Comparison of ENCODE assay signal across 9 mouse cellular contexts in the genomic region with DNA sequence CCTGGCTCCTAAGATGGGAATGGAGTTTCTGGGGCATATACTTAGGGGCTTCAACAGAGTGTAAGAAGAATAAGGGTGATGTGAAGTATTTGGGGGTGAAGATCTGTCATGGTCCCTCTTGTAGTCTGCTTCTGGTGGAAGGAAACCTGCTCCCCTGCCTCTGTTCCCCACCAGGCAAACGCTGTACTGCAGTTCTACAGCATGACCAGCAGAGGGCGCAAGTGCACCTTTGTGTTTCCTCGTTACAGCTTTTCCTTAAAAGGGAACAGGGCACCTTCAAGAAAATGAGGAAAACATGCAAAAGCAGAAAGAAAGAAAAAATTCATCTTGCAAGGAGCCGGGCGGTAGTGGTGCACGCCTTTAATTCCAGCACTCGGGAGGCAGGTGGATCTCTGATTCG. TPM values are rescaled to one million over a fixed set of nuclear protein-coding genes. Genes with fewer than 3 reads are reported as not detected.
DNase-seq lines count a peak whose midpoint lies in the region; ATAC-seq lines count a peak whose summit lies in the region.
"Had no signal": no experiment of that assay in that cellular context is flagged by ENCODE, and none has a peak within 500 bp of the region (broad histone marks: within the 10 kb centered on the region; RNA-seq: fewer than 3 reads in every experiment).

No protein-coding gene starts in this region.

- H3K4me1 ChIP-seq in forebrain, embryonic 11.5 days (replicated peaks; ENCODE audit: control insufficient read depth, insufficient read depth, low read length), result no peaks in the 10 kb centered on the region
- H3K4me1 ChIP-seq in forebrain, embryonic 12.5 days, result peaks cover 9% of the 10 kb centered on the region; the same call in 1 of the 2 replicates
- H3K4me1 ChIP-seq: liver, embryonic 15.5 days had no signal

- H3K9me3 ChIP-seq in forebrain, embryonic 11.5 days (ENCODE audit: control insufficient read depth, low read length), result no peaks in the 10 kb centered on the region
- H3K9me3 ChIP-seq in forebrain, embryonic 12.5 days, result no peaks in the 10 kb centered on the region
- H3K9me3 ChIP-seq: liver, embryonic 15.5 days had no signal

- no peak overlapping the region for H3K9ac ChIP-seq in forebrain, embryonic 11.5 days (ENCODE audit: low read length)
- H3K9ac ChIP-seq in forebrain, embryonic 12.5 days, result no peak overlapping the region
- H3K9ac ChIP-seq: liver, embryonic 15.5 days had no signal

- no peaks in the 10 kb centered on the region for H3K36me3 ChIP-seq in forebrain, embryonic 11.5 days (ENCODE audit: control insufficient read depth, insufficient read depth, low read length)
- no peaks in the 10 kb centered on the region for H3K36me3 ChIP-seq in forebrain, embryonic 12.5 days (replicated peaks)
- H3K36me3 ChIP-seq: liver, embryonic 15.5 days had no signal

- H3K27ac ChIP-seq in forebrain, embryonic 11.5 days (ENCODE audit: low read depth, low read length), result no peak overlapping the region
- no peak overlapping the region for H3K27ac ChIP-seq in forebrain, embryonic 12.5 days
- H3K27ac ChIP-seq: liver, embryonic 15.5 days had no signal

- DNase-seq in forebrain, embryonic 11.5 days (ENCODE audit: low spot score), result peak; percentile 88
- DNase-seq in CD8-positive naive resting alpha-beta T cell, adult 2 months (ENCODE audit: low read depth in 2 of 2, low spot score in 2 of 2), result peak; percentile 26 to 40
- DNase-seq in brain, embryonic 18.5 days (ENCODE audit: low read depth, low spot score), result peak; percentile 40
- peak; percentile 25 for DNase-seq in fibroblast of lung, adult 2 months (ENCODE audit: low read depth)
- DNase-seq in layer of hippocampus, adult 8-10 months (ENCODE audit: low spot score in 2 of 2), result peak; percentile 29 to 35
- peak; percentile 29 for DNase-seq in spleen, adult 12 weeks (ENCODE audit: low spot score)

- 20% methylated on average over 8 of the region's 8 CpGs for whole genome bisulfite sequencing in forebrain, embryonic 11.5 days
- 21% methylated on average over 8 of the region's 8 CpGs for WGBS in forebrain, embryonic 12.5 days

- H3K4me3 ChIP-seq in forebrain, embryonic 11.5 days (ENCODE audit: low read depth, low read length), result no peak overlapping the region
- no peak overlapping the region for H3K4me3 ChIP-seq in forebrain, embryonic 12.5 days (replicated peaks)
- H3K4me3 ChIP-seq: liver, embryonic 15.5 days had no signal

- H3K27me3 ChIP-seq in forebrain, embryonic 11.5 days (ENCODE audit: control insufficient read depth, insufficient read depth, low read length), result no peaks in the 10 kb centered on the region
- no peaks in the 10 kb centered on the region; the same call in 1 of the 2 replicates for H3K27me3 ChIP-seq in forebrain, embryonic 12.5 days
- H3K27me3 ChIP-seq: liver, embryonic 15.5 days had no signal

- H3K4me2 ChIP-seq in forebrain, embryonic 11.5 days (ENCODE audit: low read depth, low read length, severe bottlenecking), result no peak overlapping the region
- H3K4me2 ChIP-seq in forebrain, embryonic 12.5 days, result no peak overlapping the region
- H3K4me2 ChIP-seq: liver, embryonic 15.5 days had no signal

- no peak for ATAC-seq in forebrain, embryonic 11.5 days (replicated peaks; ENCODE audit: low FRiP score)
- ATAC-seq in forebrain, embryonic 12.5 days (ENCODE audit: low FRiP score), result no peak
- peak; percentile 75 for ATAC-seq in megakaryocyte progenitor cell, adult 5-6 weeks (replicated peaks; ENCODE audit: poor library complexity)

RNA-seq across cellular contexts. Expression of a gene that starts 25.5 kb away (rescaled TPM):
- polyA plus RNA-seq in forebrain, embryonic 11.5 days (2014; fragmentation: Nextera tagmentation; extraction: Ambion mirVana), result 4.2 TPM in 2 replicates
- polyA plus RNA-seq in forebrain, embryonic 12.5 days (2016; fragmentation: Nextera tagmentation; extraction: Ambion mirVana), result 4.1 and 4.6 TPM in 2 replicates
- 1 to 10 TPM; 1.2 to 2.0 (median 1.6) TPM for total RNA-seq in layer of hippocampus, adult 8-10 months (2022)
- total RNA-seq in megakaryocyte progenitor cell, adult 5-6 weeks (2015), result 0.05 and 0.12 TPM in 2 replicates
- total RNA-seq in megakaryocyte progenitor cell, adult 5-6 weeks (2017), result 0.21 and 0.57 TPM in 2 replicates

RNA-seq across cellular contexts. Expression of a gene that starts 36.0 kb away (rescaled TPM):
- 53.1 and 58.9 TPM in 2 replicates for polyA plus RNA-seq in forebrain, embryonic 11.5 days (2014; fragmentation: Nextera tagmentation; extraction: Ambion mirVana)
- polyA plus RNA-seq in forebrain, embryonic 12.5 days (2016; fragmentation: Nextera tagmentation; extraction: Ambion mirVana), result 43.3 and 47.5 TPM in 2 replicates
- total RNA-seq in layer of hippocampus, adult 8-10 months (2022), result 10 to 100 TPM; 17.5 to 22.6 (median 20.5) TPM
- total RNA-seq in megakaryocyte progenitor cell, adult 5-6 weeks (2015), result 6.7 and 9.4 TPM in 2 replicates
- total RNA-seq in megakaryocyte progenitor cell, adult 5-6 weeks (2017), result 7.6 and 8.6 TPM in 2 replicates

RNA-seq across cellular contexts. Expression of a gene that starts 56.1 kb away (rescaled TPM):
- 1.9 and 2.5 TPM in 2 replicates for polyA plus RNA-seq in forebrain, embryonic 11.5 days (2014; fragmentation: Nextera tagmentation; extraction: Ambion mirVana)
- 2.1 and 3.3 TPM in 2 replicates for polyA plus RNA-seq in forebrain, embryonic 12.5 days (2016; fragmentation: Nextera tagmentation; extraction: Ambion mirVana)
- 10 to 100 TPM; 11.1 to 18.7 (median 13.8) TPM for total RNA-seq in layer of hippocampus, adult 8-10 months (2022)
- total RNA-seq in megakaryocyte progenitor cell, adult 5-6 weeks (2015), result 0.15 TPM in 1 of 2 replicates, not detected in the other
- total RNA-seq in megakaryocyte progenitor cell, adult 5-6 weeks (2017), result 0.08 TPM in 1 of 2 replicates, not detected in the other

Comparison
In these comparisons a context has a peak if more than half of its experiments do, and no peak if none do; other contexts are left out.
1. DNase-seq: peak in every context shown above with its lines; median percentile 88 in forebrain, embryonic 11.5 days; 40 in brain, embryonic 18.5 days; 33 in CD8-positive naive resting alpha-beta T cell, adult 2 months; 32 in layer of hippocampus, adult 8-10 months; 29 in spleen, adult 12 weeks; 25 in fibroblast of lung, adult 2 months.
2. RNA of a gene that starts 56.1 kb away (total RNA-seq): 11.1 to 18.7 TPM in layer of hippocampus, adult 8-10 months; 0.08 to 0.15 TPM in megakaryocyte progenitor cell, adult 5-6 weeks; every median in the first group is over 10 times any median in the second.